Mouse (Mus musculus) right cerebral cortex, postnatal 4 days (tissue): Measurements from ENCODE around the gene Chrna9.

Experiments
- DNase-seq: peaks from one replicate; pipeline ENCODE4 v3.0.0-alpha.2; 2022

The Chrna9 gene

GRCm38 (mm10) chr5:66026796-66027195 lies 92.1 kb downstream of the Chrna9 start:
- no peak for DNase-seq
